Mouse (Mus musculus): ENCODE measurements around the gene Rasal1. TPM values are rescaled to one million over a fixed set of nuclear protein-coding genes. Genes with fewer than 3 reads are reported as not detected.
A peak's percentile ranks its signal among the peaks of the same experiment; 100 is the strongest.

The Rasal1 gene
- polyA plus RNA-seq, 1 experiment = 2.0 TPM

GRCm38 (mm10) chr5:120620375-120621077 is 28.1 kb upstream of the Rasal1 start:
- H3K4me1 ChIP-seq (ENCODE audit: control insufficient read depth, insufficient read depth, low read length) = peaks cover 8% of the 10 kb centered on the region
- H3K36me3 ChIP-seq (ENCODE audit: control insufficient read depth, insufficient read depth, low read length, poor library complexity, severe bottlenecking) = peaks cover 42% of the 10 kb centered on the region
- no peak overlapping the region for H3K9ac ChIP-seq (ENCODE audit: low read depth, poor library complexity, severe bottlenecking)
- no peaks in the 10 kb centered on the region for H3K9me3 ChIP-seq (replicated peaks; ENCODE audit: control insufficient read depth, insufficient read depth, low read length, poor library complexity, severe bottlenecking)
- no peak overlapping the region for H3K4me3 ChIP-seq (ENCODE audit: low read depth, low read length)
- no peak overlapping the region for H3K27ac ChIP-seq (ENCODE audit: insufficient read depth, low read length)
- H3K27me3 ChIP-seq (ENCODE audit: control insufficient read depth, insufficient read depth, low read length, poor library complexity, severe bottlenecking) = no peaks in the 10 kb centered on the region
- no peak for TF ChIP-seq POLR2A (IDR thresholded peaks at IDR 0.05; ENCODE audit: insufficient read depth, low read length)
- peak; percentile 94 for TF ChIP-seq CTCF (IDR thresholded peaks at IDR 0.05; ENCODE audit: low read depth, low read length)

GRCm38 (mm10) chr5:120621078-120621765 is 27.4 kb upstream of the Rasal1 start:
- Histone ChIP-seq H3K4me3 (ENCODE audit: low read depth, low read length) (no peak overlapping the region), H3K4me1 (ENCODE audit: control insufficient read depth, insufficient read depth, low read length) (peaks cover 8% of the 10 kb centered on the region), H3K9me3 (replicated peaks; ENCODE audit: control insufficient read depth, insufficient read depth, low read length, poor library complexity, severe bottlenecking) (no peaks in the 10 kb centered on the region), H3K36me3 (ENCODE audit: control insufficient read depth, insufficient read depth, low read length, poor library complexity, severe bottlenecking) (peaks cover 42% of the 10 kb centered on the region), H3K27ac (ENCODE audit: insufficient read depth, low read length) (no peak overlapping the region), H3K9ac (ENCODE audit: low read depth, poor library complexity, severe bottlenecking) (no peak overlapping the region), H3K27me3 (ENCODE audit: control insufficient read depth, insufficient read depth, low read length, poor library complexity, severe bottlenecking) (no peaks in the 10 kb centered on the region)
- TF ChIP-seq POLR2A (IDR thresholded peaks at IDR 0.05; ENCODE audit: insufficient read depth, low read length) = no peak
- TF ChIP-seq CTCF (IDR thresholded peaks at IDR 0.05; ENCODE audit: low read depth, low read length) = no peak
- no peak for TF ChIP-seq EP300 (IDR thresholded peaks at IDR 0.05; ENCODE audit: insufficient read depth, low read depth, low read length)

DNA sequence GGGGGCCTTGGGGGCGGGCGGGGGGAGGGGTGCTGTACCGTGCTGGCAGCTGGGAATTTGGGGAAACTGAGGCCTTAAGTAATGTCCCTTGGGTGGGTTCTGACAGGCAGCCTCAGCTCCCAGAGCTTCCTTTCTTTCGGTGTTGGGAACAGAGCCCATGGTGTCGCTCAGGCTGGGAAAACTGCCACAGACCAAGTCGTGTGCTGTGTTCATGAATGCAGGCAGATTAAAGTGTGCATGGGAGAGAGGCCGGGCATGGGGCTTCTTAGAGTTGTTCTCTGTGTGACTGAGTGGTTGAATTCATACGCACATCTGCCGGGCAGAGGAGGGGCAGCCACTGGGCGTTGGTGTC is 26.8 kb upstream of the Rasal1 start:
- Histone ChIP-seq H3K9me3 (replicated peaks; ENCODE audit: control insufficient read depth, insufficient read depth, low read length, poor library complexity, severe bottlenecking) (no peaks in the 10 kb centered on the region), H3K27me3 (ENCODE audit: control insufficient read depth, insufficient read depth, low read length, poor library complexity, severe bottlenecking) (no peaks in the 10 kb centered on the region), H3K36me3 (ENCODE audit: control insufficient read depth, insufficient read depth, low read length, poor library complexity, severe bottlenecking) (peaks cover 39% of the 10 kb centered on the region), H3K4me1 (ENCODE audit: control insufficient read depth, insufficient read depth, low read length) (peaks cover 8% of the 10 kb centered on the region), H3K4me3 (ENCODE audit: low read depth, low read length) (no peak overlapping the region), H3K9ac (ENCODE audit: low read depth, poor library complexity, severe bottlenecking) (no peak overlapping the region), H3K27ac (ENCODE audit: insufficient read depth, low read length) (no peak overlapping the region)
- TF ChIP-seq POLR2A (IDR thresholded peaks at IDR 0.05; ENCODE audit: insufficient read depth, low read length) (no peak), EP300 (IDR thresholded peaks at IDR 0.05; ENCODE audit: insufficient read depth, low read depth, low read length) (no peak), CTCF (IDR thresholded peaks at IDR 0.05; ENCODE audit: low read depth, low read length) (no peak)

- H3K4me1 ChIP-seq (ENCODE audit: control insufficient read depth, insufficient read depth, low read length) = peaks cover 8% of the 10 kb centered on the region
- peak overlapping the region; percentile 29 for H3K27ac ChIP-seq (ENCODE audit: insufficient read depth, low read length)
- peaks cover 41% of the 10 kb centered on the region for H3K36me3 ChIP-seq (ENCODE audit: control insufficient read depth, insufficient read depth, low read length, poor library complexity, severe bottlenecking)
- no peak for TF ChIP-seq CTCF (IDR thresholded peaks at IDR 0.05; ENCODE audit: low read depth, low read length)
- TF ChIP-seq EP300 (IDR thresholded peaks at IDR 0.05; ENCODE audit: insufficient read depth, low read depth, low read length) = peak; percentile 36; the same call in 1 of the 2 replicates
- H3K9ac ChIP-seq (ENCODE audit: low read depth, poor library complexity, severe bottlenecking) = no peak overlapping the region
- H3K9me3 ChIP-seq (replicated peaks; ENCODE audit: control insufficient read depth, insufficient read depth, low read length, poor library complexity, severe bottlenecking) = no peaks in the 10 kb centered on the region
- H3K4me3 ChIP-seq (ENCODE audit: low read depth, low read length) = no peak overlapping the region
- H3K27me3 ChIP-seq (ENCODE audit: control insufficient read depth, insufficient read depth, low read length, poor library complexity, severe bottlenecking) = no peaks in the 10 kb centered on the region
These were observed 26.3 kb upstream of the Rasal1 start for GRCm38 (mm10) chr5:120622198-120622851.

GRCm38 (mm10) chr5:120624427-120624826 is 24.2 kb upstream of the Rasal1 start:
- TF ChIP-seq CTCF (IDR thresholded peaks at IDR 0.05; ENCODE audit: low read depth, low read length) = no peak
- TF ChIP-seq POLR2A (IDR thresholded peaks at IDR 0.05; ENCODE audit: insufficient read depth, low read length) = no peak
- TF ChIP-seq EP300 (IDR thresholded peaks at IDR 0.05; ENCODE audit: insufficient read depth, low read depth, low read length) = no peak
- H3K27ac ChIP-seq (ENCODE audit: insufficient read depth, low read length) = no peak overlapping the region
- peaks cover 35% of the 10 kb centered on the region for H3K36me3 ChIP-seq (ENCODE audit: control insufficient read depth, insufficient read depth, low read length, poor library complexity, severe bottlenecking)
- H3K9ac ChIP-seq (ENCODE audit: low read depth, poor library complexity, severe bottlenecking) = no peak overlapping the region
- no peaks in the 10 kb centered on the region for H3K27me3 ChIP-seq (ENCODE audit: control insufficient read depth, insufficient read depth, low read length, poor library complexity, severe bottlenecking)
- H3K9me3 ChIP-seq (replicated peaks; ENCODE audit: control insufficient read depth, insufficient read depth, low read length, poor library complexity, severe bottlenecking) = no peaks in the 10 kb centered on the region
- H3K4me3 ChIP-seq (ENCODE audit: low read depth, low read length) = no peak overlapping the region
- H3K4me1 ChIP-seq (ENCODE audit: control insufficient read depth, insufficient read depth, low read length) = peaks cover 7% of the 10 kb centered on the region

DNA sequence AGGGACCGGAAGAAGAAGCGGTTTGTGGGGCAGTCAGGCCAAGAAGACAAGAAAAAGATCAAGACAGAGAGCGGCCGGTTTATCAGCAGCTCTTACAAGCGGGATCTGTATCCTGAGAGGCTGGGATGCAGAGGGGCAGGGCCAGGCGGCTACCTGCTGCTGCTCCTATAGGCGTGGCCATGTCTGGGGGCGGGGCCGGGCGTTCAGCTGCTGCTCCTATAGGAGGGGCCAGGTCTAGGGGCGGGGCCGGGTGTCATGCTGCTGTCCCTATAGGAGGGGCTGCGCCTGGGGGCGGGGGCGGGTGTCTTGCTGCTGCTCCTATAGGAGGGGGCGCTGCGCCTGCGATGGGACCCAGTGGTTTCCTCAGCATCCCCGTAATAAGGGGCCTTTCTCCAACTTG is 22.2 kb upstream of the Rasal1 start:
- peaks cover 23% of the 10 kb centered on the region for H3K36me3 ChIP-seq (ENCODE audit: control insufficient read depth, insufficient read depth, low read length, poor library complexity, severe bottlenecking)

More for the DNA sequence above, 22.2 kb upstream of the Rasal1 start:
- Histone ChIP-seq H3K4me1 (ENCODE audit: control insufficient read depth, insufficient read depth, low read length) (peaks cover 1% of the 10 kb centered on the region), H3K27me3 (ENCODE audit: control insufficient read depth, insufficient read depth, low read length, poor library complexity, severe bottlenecking) (no peaks in the 10 kb centered on the region), H3K4me3 (ENCODE audit: low read depth, low read length) (no peak overlapping the region), H3K9ac (ENCODE audit: low read depth, poor library complexity, severe bottlenecking) (no peak overlapping the region), H3K9me3 (replicated peaks; ENCODE audit: control insufficient read depth, insufficient read depth, low read length, poor library complexity, severe bottlenecking) (no peaks in the 10 kb centered on the region), H3K27ac (ENCODE audit: insufficient read depth, low read length) (no peak overlapping the region)
- TF ChIP-seq POLR2A (IDR thresholded peaks at IDR 0.05; ENCODE audit: insufficient read depth, low read length) = no peak
- no peak for TF ChIP-seq CTCF (IDR thresholded peaks at IDR 0.05; ENCODE audit: low read depth, low read length)
- TF ChIP-seq EP300 (IDR thresholded peaks at IDR 0.05; ENCODE audit: insufficient read depth, low read depth, low read length) = no peak

Data from ES-Bruce4 (cell line).